Mouse (Mus musculus): ENCODE data around the gene Sptlc2. TPM values are rescaled to one million over a fixed set of nuclear protein-coding genes. Genes with fewer than 3 reads are reported as not detected.

The Sptlc2 gene
- polyA plus RNA-seq, 1 experiment from 2014 or later, result 64.8 TPM

DNA sequence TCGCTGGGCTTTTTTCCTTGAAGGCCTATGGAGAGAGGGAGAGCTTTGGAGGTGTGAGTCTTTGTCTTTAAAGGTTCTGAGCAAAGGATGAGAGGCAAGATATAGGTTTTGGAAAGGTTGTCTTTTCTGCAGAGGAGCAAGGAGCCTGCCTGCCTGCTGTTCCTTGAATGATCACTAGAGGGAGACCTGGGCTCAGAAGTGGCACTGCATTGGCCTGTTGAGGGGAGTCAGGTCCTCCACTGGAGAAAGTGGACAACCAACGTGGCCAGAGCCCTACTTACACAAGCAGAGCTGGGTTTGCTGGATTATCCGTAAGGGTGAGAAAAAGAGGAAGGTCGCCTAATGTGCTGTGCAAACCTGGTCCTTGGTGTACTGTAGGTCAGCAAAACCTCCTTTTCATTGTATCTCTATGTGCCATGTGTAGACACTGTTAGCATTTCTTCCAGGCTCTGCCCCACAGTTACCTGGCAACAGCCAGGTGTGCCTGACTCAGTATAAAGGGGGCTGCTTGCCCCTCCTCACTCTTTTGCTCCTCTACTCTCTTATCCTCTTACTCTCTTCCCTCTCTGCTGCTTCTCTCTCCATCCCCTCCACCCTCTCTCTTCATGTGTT is 25.1 kb upstream of the Sptlc2 start:
- peak; percentile 55; the same call in 1 of the 2 replicates for ATAC-seq (ENCODE audit: low FRiP score)
- H3K27ac ChIP-seq, result no peak overlapping the region
- H3K27me3 ChIP-seq, result no peaks in the 10 kb centered on the region
- no peak overlapping the region for H3K9ac ChIP-seq
- H3K4me1 ChIP-seq (replicated peaks), result no peaks in the 10 kb centered on the region
- peaks cover 3% of the 10 kb centered on the region; the same call in 1 of the 2 replicates for H3K36me3 ChIP-seq
- no peaks in the 10 kb centered on the region for H3K9me3 ChIP-seq
- 21% methylated on average over 4 of the region's 4 CpGs for WGBS
- H3K4me3 ChIP-seq, result no peak overlapping the region
- no peak overlapping the region for H3K4me2 ChIP-seq

GRCm38 (mm10) chr12:87410999-87411398 is 22.8 kb upstream of the Sptlc2 start:
- no peaks in the 10 kb centered on the region for H3K4me1 ChIP-seq (replicated peaks)
- ATAC-seq (ENCODE audit: low FRiP score), result no peak
- H3K27me3 ChIP-seq, result no peaks in the 10 kb centered on the region
- H3K4me2 ChIP-seq, result no peak overlapping the region
- WGBS, result 66% methylated on average over 7 of the region's 7 CpGs
- H3K9ac ChIP-seq, result no peak overlapping the region
- no peaks in the 10 kb centered on the region for H3K9me3 ChIP-seq
- no peak overlapping the region for H3K4me3 ChIP-seq
- H3K27ac ChIP-seq, result no peak overlapping the region
- no peaks in the 10 kb centered on the region for H3K36me3 ChIP-seq

GRCm38 (mm10) chr12:87409123-87409522 is 21.0 kb upstream of the Sptlc2 start:
- H3K9me3 ChIP-seq, result no peaks in the 10 kb centered on the region

GRCm38 (mm10) chr12:87407869-87408605 is 19.9 kb upstream of the Sptlc2 start:
- Histone ChIP-seq H3K4me1 (replicated peaks) (no peaks in the 10 kb centered on the region), H3K9ac (no peak overlapping the region), H3K36me3 (no peaks in the 10 kb centered on the region), H3K9me3 (no peaks in the 10 kb centered on the region), H3K27me3 (no peaks in the 10 kb centered on the region), H3K27ac (no peak overlapping the region), H3K4me3 (no peak overlapping the region), H3K4me2 (no peak overlapping the region)
- ATAC-seq (ENCODE audit: low FRiP score), result no peak
- WGBS, result 47% methylated on average over 21 of the region's 21 CpGs

More at GRCm38 (mm10) chr12:87409123-87409522, 21.0 kb upstream of the Sptlc2 start:
- Histone ChIP-seq H3K27me3 (no peaks in the 10 kb centered on the region), H3K4me1 (replicated peaks) (no peaks in the 10 kb centered on the region), H3K27ac (no peak overlapping the region), H3K9ac (no peak overlapping the region), H3K4me3 (no peak overlapping the region), H3K36me3 (no peaks in the 10 kb centered on the region), H3K4me2 (no peak overlapping the region)
- ATAC-seq (ENCODE audit: low FRiP score), result no peak
- 83% methylated on average over 4 of the region's 4 CpGs for WGBS

- Histone ChIP-seq H3K4me1 (replicated peaks) (no peaks in the 10 kb centered on the region), H3K4me2 (no peak overlapping the region), H3K4me3 (no peak overlapping the region), H3K36me3 (no peaks in the 10 kb centered on the region), H3K27me3 (no peaks in the 10 kb centered on the region), H3K9me3 (no peaks in the 10 kb centered on the region), H3K27ac (no peak overlapping the region), H3K9ac (no peak overlapping the region)
- no peak for ATAC-seq (ENCODE audit: low FRiP score)
- 81% methylated on average over 3 of the region's 3 CpGs for WGBS
Measured at GRCm38 (mm10) chr12:87405721-87406120, 17.6 kb upstream of the Sptlc2 start.

- Histone ChIP-seq H3K27ac (no peak overlapping the region), H3K9me3 (no peaks in the 10 kb centered on the region), H3K36me3 (no peaks in the 10 kb centered on the region), H3K27me3 (no peaks in the 10 kb centered on the region), H3K4me1 (replicated peaks) (no peaks in the 10 kb centered on the region), H3K4me2 (no peak overlapping the region), H3K9ac (no peak overlapping the region), H3K4me3 (no peak overlapping the region)
- WGBS, result 86% methylated on average over 4 of the region's 4 CpGs
- ATAC-seq (ENCODE audit: low FRiP score), result no peak
Measured at GRCm38 (mm10) chr12:87405165-87405564, 17.0 kb upstream of the Sptlc2 start.

GRCm38 (mm10) chr12:87401883-87402282 is 13.7 kb upstream of the Sptlc2 start:
- Histone ChIP-seq H3K27me3 (no peaks in the 10 kb centered on the region), H3K4me2 (no peak overlapping the region), H3K9me3 (no peaks in the 10 kb centered on the region), H3K36me3 (no peaks in the 10 kb centered on the region), H3K4me1 (replicated peaks) (no peaks in the 10 kb centered on the region), H3K27ac (no peak overlapping the region), H3K9ac (no peak overlapping the region), H3K4me3 (no peak overlapping the region)
- no peak for ATAC-seq (ENCODE audit: low FRiP score)
- WGBS, result 59% methylated on average over 6 of the region's 6 CpGs

GRCm38 (mm10) chr12:87399119-87399819 is 11.1 kb upstream of the Sptlc2 start:
- Histone ChIP-seq H3K4me1 (replicated peaks) (no peaks in the 10 kb centered on the region), H3K36me3 (no peaks in the 10 kb centered on the region), H3K4me2 (no peak overlapping the region), H3K4me3 (no peak overlapping the region), H3K9me3 (no peaks in the 10 kb centered on the region), H3K27ac (no peak overlapping the region), H3K27me3 (no peaks in the 10 kb centered on the region), H3K9ac (no peak overlapping the region)
- WGBS, result 92% methylated on average over 10 of the region's 10 CpGs
- no peak for ATAC-seq (ENCODE audit: low FRiP score)

GRCm38 (mm10) chr12:87397811-87398417 is 9.8 kb upstream of the Sptlc2 start:
- ATAC-seq (ENCODE audit: low FRiP score), result no peak
- no peak overlapping the region for H3K9ac ChIP-seq
- H3K27me3 ChIP-seq, result no peaks in the 10 kb centered on the region
- 71% methylated on average over 4 of the region's 4 CpGs for WGBS
- no peak overlapping the region for H3K4me3 ChIP-seq
- H3K9me3 ChIP-seq, result no peaks in the 10 kb centered on the region
- H3K27ac ChIP-seq, result no peak overlapping the region
- no peak overlapping the region for H3K4me2 ChIP-seq
- no peaks in the 10 kb centered on the region for H3K4me1 ChIP-seq (replicated peaks)
- no peaks in the 10 kb centered on the region for H3K36me3 ChIP-seq

DNA sequence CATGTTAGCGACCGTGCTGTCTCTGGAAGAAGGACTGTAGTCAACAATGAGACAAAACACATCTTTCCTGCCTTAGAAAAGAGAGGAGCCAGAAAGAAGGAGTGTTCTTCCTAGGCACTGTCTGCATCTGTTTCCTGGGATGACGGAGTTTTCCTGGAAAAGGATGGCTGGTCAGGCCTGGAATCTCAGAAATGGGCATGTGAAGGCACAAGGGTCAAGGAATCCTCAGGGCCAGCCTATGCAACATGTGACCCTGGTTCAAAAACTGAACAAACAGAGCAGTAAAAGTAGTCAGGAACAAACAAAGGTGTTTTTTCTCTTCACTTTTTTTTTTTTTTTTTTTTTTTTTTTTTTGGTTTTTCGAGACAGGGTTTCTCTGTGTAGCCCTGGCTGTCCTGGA is 9.0 kb upstream of the Sptlc2 start:
- Histone ChIP-seq H3K4me1 (replicated peaks) (no peaks in the 10 kb centered on the region), H3K27ac (no peak overlapping the region), H3K4me2 (no peak overlapping the region), H3K9me3 (no peaks in the 10 kb centered on the region), H3K27me3 (no peaks in the 10 kb centered on the region), H3K4me3 (no peak overlapping the region), H3K9ac (no peak overlapping the region), H3K36me3 (no peaks in the 10 kb centered on the region)
- ATAC-seq (ENCODE audit: low FRiP score), result no peak
- WGBS, result 89% methylated on average over 4 of the region's 4 CpGs

GRCm38 (mm10) chr12:87394316-87394715 is 6.2 kb upstream of the Sptlc2 start:
- WGBS, result 91% methylated on average over 6 of the region's 6 CpGs

GRCm38 (mm10) chr12:87393447-87394145 is 5.4 kb upstream of the Sptlc2 start:
- ATAC-seq (ENCODE audit: low FRiP score), result no peak
- Histone ChIP-seq H3K9me3 (no peaks in the 10 kb centered on the region), H3K27me3 (no peaks in the 10 kb centered on the region), H3K4me3 (no peak overlapping the region), H3K27ac (no peak overlapping the region), H3K4me2 (no peak overlapping the region), H3K36me3 (no peaks in the 10 kb centered on the region), H3K4me1 (replicated peaks) (no peaks in the 10 kb centered on the region; the same call in 1 of the 2 replicates), H3K9ac (no peak overlapping the region)
- 87% methylated on average over 4 of the region's 4 CpGs for WGBS

More at GRCm38 (mm10) chr12:87394316-87394715, 6.2 kb upstream of the Sptlc2 start:
- Histone ChIP-seq H3K27ac (no peak overlapping the region), H3K9me3 (no peaks in the 10 kb centered on the region), H3K4me1 (replicated peaks) (no peaks in the 10 kb centered on the region), H3K36me3 (no peaks in the 10 kb centered on the region), H3K4me2 (no peak overlapping the region), H3K27me3 (no peaks in the 10 kb centered on the region), H3K4me3 (no peak overlapping the region), H3K9ac (no peak overlapping the region)
- ATAC-seq (ENCODE audit: low FRiP score), result no peak

All from hindbrain, embryonic 13.5 days (tissue).